Mouse (Mus musculus) liver, embryonic 14.5 days (tissue): ENCODE measurements around the gene Mcpt4. TPM values are rescaled to one million over a fixed set of nuclear protein-coding genes. Genes with fewer than 3 reads are reported as not detected.
"Not testable (repeated sequence)": the region's sequence is repeated elsewhere in the genome, so short reads cannot be mapped to it uniquely, and the experiment has no call there.

Experiments used
- ATAC-seq: fragments of 200-750 bp; cut with Nextera tagmentation; 2 replicates; pipeline ENCODE4 v1.8.0; 2017; ENCODE audit warnings: moderate number of reproducible peaks, mild to moderate bottlenecking, moderate library complexity; ENCODE audit not compliant: insufficient read depth
- DNase-seq, 3 experiments: peaks; one replicate each; pipeline ENCODE4 v3.0.0-alpha.2; 2012 to 2013; ENCODE audit warnings: low read depth in 3 of 3, low spot score in 3 of 3
- H3K27ac ChIP-seq: fragments of 300-500 bp; sonication (generic); 2 replicates; pipeline ENCODE4 v1.5.1; 2014; ENCODE audit warnings: moderate library complexity, mild to moderate bottlenecking, control low read depth, inconsistent platforms
- H3K27me3 ChIP-seq: fragments of 300-500 bp; sonication (generic); 2 replicates; pipeline ENCODE4 v1.6.1; 2014; ENCODE audit warnings: mild to moderate bottlenecking, low read length, moderate library complexity; ENCODE audit not compliant: control insufficient read depth, insufficient read depth
- H3K36me3 ChIP-seq: fragments of 300-500 bp; sonication (generic); replicated peaks from 2 replicates; pipeline ENCODE4 v1.6.1; 2014; ENCODE audit warnings: low read depth; ENCODE audit not compliant: control insufficient read depth, insufficient read depth
- H3K4me1 ChIP-seq, 2 experiments: fragments of 200-500 bp in 1 of 2; fragments of 300-500 bp in 1 of 2; sonication (generic) in 1 of 2; replicated peaks; 2 replicates each; pipeline ENCODE4 v1.6.1; 2012 to 2014; ENCODE audit warnings: antibody characterized with exemption in 1 of 2, inconsistent platforms in 1 of 2, low read length in 1 of 2; ENCODE audit not compliant: control insufficient read depth in 2 of 2, insufficient read depth in 2 of 2
- H3K4me2 ChIP-seq: fragments of 300-500 bp; sonication (generic); 2 replicates; pipeline ENCODE4 v1.6.1; 2014; ENCODE audit warnings: low read depth, mild to moderate bottlenecking, control low read depth, moderate library complexity
- H3K4me3 ChIP-seq, 2 experiments: fragments of 200-500 bp in 1 of 2; fragments of 300-500 bp in 1 of 2; sonication (generic) in 1 of 2; 2 replicates each; pipeline ENCODE4 v1.5.1; 2012 to 2014; ENCODE audit warnings: low read depth in 2 of 2, low read length in 2 of 2, mild to moderate bottlenecking in 2 of 2, control low read depth in 1 of 2, inconsistent platforms in 1 of 2, moderate library complexity in 1 of 2; ENCODE audit not compliant: insufficient read depth in 1 of 2
- H3K9ac ChIP-seq: fragments of 300-500 bp; sonication (generic); replicated peaks from 2 replicates; pipeline ENCODE4 v1.6.1; 2014; ENCODE audit warnings: mild to moderate bottlenecking, control low read depth, moderate library complexity
- H3K9me3 ChIP-seq: fragments of 300-500 bp; sonication (generic); 2 replicates; pipeline ENCODE4 v1.6.1; 2016; ENCODE audit warnings: low read length, mixed read lengths; ENCODE audit not compliant: control insufficient read depth
- CTCF ChIP-seq: IDR thresholded peaks from 2 replicates; pipeline ENCODE4 v1.5.1; 2016; ENCODE audit warnings: antibody characterized with exemption, low read depth, control low read depth
- EP300 ChIP-seq: IDR thresholded peaks from 2 replicates; pipeline ENCODE4 v1.6.1; 2016; ENCODE audit warnings: antibody characterized with exemption, low read depth
- WGBS: fragments of 180-500 bp; shearing (Covaris S2); extraction: QIAGEN DNeasy Blood & Tissue Kit; methylation state at CpG from one replicate; pipeline ENCODE4 v1.1.7; 2014; ENCODE audit not compliant: insufficient replicate concordance; 5-methylcytosine and 5-hydroxymethylcytosine counted together
- microRNA-seq: library from miRNA; unstranded; fragments of <30 nt; microRNA quantifications from one replicate; pipeline ENCODE4, GENCODE M21; 2016
- polyA plus RNA-seq, 2 experiments: library from polyadenylated mRNA; depleted of rRNA in 1 of 2; stranded (reverse) in 1 of 2; unstranded in 1 of 2; fragments of >200 nt; fragmentation: Nextera tagmentation in 1 of 2; extraction: Ambion mirVana in 1 of 2; gene quantifications; 2 replicates each; pipeline versions ENCODE4 v1.2.1 to v1.2.3; 2012 to 2014

Gene Mcpt4
- polyA plus RNA-seq, 2 experiments: 0.04 TPM; not detected in 1

DNA sequence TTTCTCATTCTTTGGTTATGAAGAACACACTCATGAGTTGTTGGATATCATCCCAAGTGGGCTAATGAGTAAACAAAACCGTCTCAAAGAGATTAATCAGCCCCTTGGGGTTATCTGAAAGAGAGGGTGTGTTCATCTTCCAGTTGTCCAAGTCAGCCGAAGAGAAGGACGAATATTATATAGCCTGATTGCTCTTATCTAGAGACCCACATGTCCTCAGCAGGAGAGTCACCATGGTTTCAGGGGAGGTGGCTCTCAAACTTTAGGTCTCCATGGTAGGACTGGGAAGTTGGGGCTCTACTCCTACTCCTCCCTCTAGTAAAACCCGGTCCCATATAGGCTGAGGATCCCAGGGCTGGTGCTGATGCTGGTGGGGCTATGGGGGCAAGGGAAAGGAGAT is 40.8 kb downstream of the Mcpt4 start:
- peak; percentile 87 for TF ChIP-seq EP300
- H3K27ac ChIP-seq, H3K9ac ChIP-seq, H3K27me3 ChIP-seq, H3K4me3 ChIP-seq, H3K36me3 ChIP-seq, H3K9me3 ChIP-seq: not testable (repeated sequence)
- WGBS: 12% methylated on average over 3 of the region's 4 CpGs
- peak; percentile 70 to 74 (median 71) for DNase-seq
- Histone ChIP-seq H3K4me1 (peaks cover 8 to 23% of the 10 kb centered on the region in 2 experiments), H3K4me2 (peak overlapping the region; percentile 5)
- ATAC-seq: peak; percentile 98

GRCm38 (mm10) chr14:56019446-56019845 is 42.7 kb downstream of the Mcpt4 start:
- Histone ChIP-seq H3K36me3 (no peaks in the 10 kb centered on the region), H3K27me3 (no peaks in the 10 kb centered on the region), H3K4me1 (peaks cover 8 to 23% of the 10 kb centered on the region in 2 experiments), H3K27ac (no peak overlapping the region), H3K9ac (no peak overlapping the region), H3K4me3 (no peak overlapping the region), H3K9me3 (no peaks in the 10 kb centered on the region), H3K4me2 (no peak overlapping the region)
- 26% methylated on average over 1 of the region's 1 CpGs for WGBS
- TF ChIP-seq EP300 (no peak), CTCF (no peak)
- ATAC-seq: no peak
- no peak for DNase-seq

DNA sequence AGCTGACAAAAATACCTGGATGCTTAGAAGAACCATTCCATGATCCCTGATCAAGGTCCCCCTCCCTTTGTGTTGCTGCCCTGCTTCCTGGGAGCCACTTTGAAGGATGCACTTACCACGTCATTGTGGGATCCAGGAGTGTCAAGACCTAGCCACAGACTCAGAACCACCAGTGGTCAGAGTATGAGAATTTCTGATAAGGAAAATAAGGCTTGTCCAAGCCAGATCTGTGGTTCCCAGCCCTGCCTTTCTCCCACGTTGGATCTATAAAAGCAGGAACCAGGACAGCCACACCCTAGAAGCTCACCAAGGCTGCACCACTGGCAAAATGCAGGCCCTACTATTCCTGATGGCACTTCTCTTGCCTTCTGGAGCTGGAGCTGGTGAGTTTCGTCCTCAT is 44.4 kb downstream of the Mcpt4 start, which contains the start of gene Mcpt1:
Mcpt1 (plus strand) TSS at position 301 of the 400 bp plus-strand sequence.
- WGBS: 33% methylated on average over 3 of the region's 3 CpGs
- peaks cover 8 to 22% of the 10 kb centered on the region in 2 experiments for H3K4me1 ChIP-seq
- not testable (repeated sequence) for H3K36me3 ChIP-seq, DNase-seq, H3K4me2 ChIP-seq, H3K4me3 ChIP-seq, H3K27ac ChIP-seq, H3K9ac ChIP-seq, H3K27me3 ChIP-seq, ATAC-seq, H3K9me3 ChIP-seq

- H3K27me3 ChIP-seq: no peaks in the 10 kb centered on the region; the same call in 1 of the 2 replicates
- H3K36me3 ChIP-seq: no peaks in the 10 kb centered on the region
- WGBS: 55% methylated on average over 2 of the region's 2 CpGs
- H3K4me1 ChIP-seq: no peaks in the 10 kb centered on the region; a peak in 1 of 4 replicates
- DNase-seq (no peak), ATAC-seq (no peak)
- H3K4me3 ChIP-seq: no peak overlapping the region
- H3K9me3 ChIP-seq: no peaks in the 10 kb centered on the region
- H3K27ac ChIP-seq: no peak overlapping the region
- no peak overlapping the region for H3K9ac ChIP-seq
- TF ChIP-seq EP300 (no peak), CTCF (no peak)
- no peak overlapping the region for H3K4me2 ChIP-seq
These were observed 48.2 kb downstream of the Mcpt4 start for GRCm38 (mm10) chr14:56013924-56014323.

- Histone ChIP-seq H3K36me3 (no peaks in the 10 kb centered on the region), H3K4me2 (no peak overlapping the region), H3K4me1 (no peaks in the 10 kb centered on the region; a peak in 1 of 4 replicates), H3K27ac (no peak overlapping the region), H3K9ac (no peak overlapping the region), H3K9me3 (no peaks in the 10 kb centered on the region), H3K4me3 (no peak overlapping the region), H3K27me3 (no peaks in the 10 kb centered on the region; the same call in 1 of the 2 replicates)
- TF ChIP-seq CTCF (no peak), EP300 (no peak)
- WGBS: 52% methylated on average over 3 of the region's 3 CpGs
- ATAC-seq: no peak
- DNase-seq: no peak
These were observed 49.0 kb downstream of the Mcpt4 start for GRCm38 (mm10) chr14:56013147-56013546.

Small RNAs within 50 kb of the gene (microRNA-seq; reads per million reads assigned to microRNA genes)
- not detected for gene Mir6949

Other genes starting within 250 kb of the Mcpt4 start
- 0.89 and 1.0 TPM in 2 replicates for gene Nfatc4, start 239.2 kb downstream of the Mcpt4 start, polyA plus RNA-seq (2012; rRNA removed)
- 0.33 and 0.66 TPM in 2 replicates for gene Nfatc4, start 239.2 kb downstream of the Mcpt4 start, polyA plus RNA-seq (2014; fragmentation: Nextera tagmentation; extraction: Ambion mirVana)
- 1.7 and 1.9 TPM in 2 replicates for gene Nynrin, start 208.3 kb downstream of the Mcpt4 start, polyA plus RNA-seq (2012; rRNA removed)
- gene Nynrin, start 208.3 kb downstream of the Mcpt4 start, polyA plus RNA-seq (2014; fragmentation: Nextera tagmentation; extraction: Ambion mirVana): 1.2 and 1.4 TPM in 2 replicates
- 0.15 and 0.16 TPM in 2 replicates for gene Cbln3, start 177.9 kb downstream of the Mcpt4 start, polyA plus RNA-seq (2012; rRNA removed)
- gene Cbln3, start 177.9 kb downstream of the Mcpt4 start, polyA plus RNA-seq (2014; fragmentation: Nextera tagmentation; extraction: Ambion mirVana): 0.06 and 0.15 TPM in 2 replicates
- gene Khnyn, start 177.4 kb downstream of the Mcpt4 start, polyA plus RNA-seq (2012; rRNA removed): 5.8 and 7.5 TPM in 2 replicates
- 2.4 and 2.8 TPM in 2 replicates for gene Khnyn, start 177.4 kb downstream of the Mcpt4 start, polyA plus RNA-seq (2014; fragmentation: Nextera tagmentation; extraction: Ambion mirVana)
- gene Sdr39u1, start 162.0 kb downstream of the Mcpt4 start, polyA plus RNA-seq (2012; rRNA removed): 6.1 and 6.7 TPM in 2 replicates
- 11.8 and 12.0 TPM in 2 replicates for gene Sdr39u1, start 162.0 kb downstream of the Mcpt4 start, polyA plus RNA-seq (2014; fragmentation: Nextera tagmentation; extraction: Ambion mirVana)
- gene Cma1, start 117.6 kb downstream of the Mcpt4 start, polyA plus RNA-seq (2012; rRNA removed): 0.12 and 0.13 TPM in 2 replicates
- 0.15 and 0.25 TPM in 2 replicates for gene Cma1, start 117.6 kb downstream of the Mcpt4 start, polyA plus RNA-seq (2014; fragmentation: Nextera tagmentation; extraction: Ambion mirVana)
- not detected in 2 replicates for gene Cma2, start 111.3 kb downstream of the Mcpt4 start, polyA plus RNA-seq (2012; rRNA removed)
- gene Cma2, start 111.3 kb downstream of the Mcpt4 start, polyA plus RNA-seq (2014; fragmentation: Nextera tagmentation; extraction: Ambion mirVana): not detected in 2 replicates
- gene Mcpt1, start 44.3 kb downstream of the Mcpt4 start, polyA plus RNA-seq (2012; rRNA removed): not detected in 2 replicates
- gene Mcpt1, start 44.3 kb downstream of the Mcpt4 start, polyA plus RNA-seq (2014; fragmentation: Nextera tagmentation; extraction: Ambion mirVana): not detected in 2 replicates
- gene Mcpt9, start 31.8 kb downstream of the Mcpt4 start, polyA plus RNA-seq (2012; rRNA removed): not detected in 2 replicates
- gene Mcpt9, start 31.8 kb downstream of the Mcpt4 start, polyA plus RNA-seq (2014; fragmentation: Nextera tagmentation; extraction: Ambion mirVana): not detected in 2 replicates
- 0.06 and 0.11 TPM in 2 replicates for gene Mcpt2, start 20.3 kb downstream of the Mcpt4 start, polyA plus RNA-seq (2012; rRNA removed)
- 0.13 and 0.22 TPM in 2 replicates for gene Mcpt2, start 20.3 kb downstream of the Mcpt4 start, polyA plus RNA-seq (2014; fragmentation: Nextera tagmentation; extraction: Ambion mirVana)
- 0.79 and 4.6 TPM in 2 replicates for gene Mcpt8, start 23.0 kb upstream of the Mcpt4 start, polyA plus RNA-seq (2012; rRNA removed)
- 4.3 and 15.8 TPM in 2 replicates for gene Mcpt8, start 23.0 kb upstream of the Mcpt4 start, polyA plus RNA-seq (2014; fragmentation: Nextera tagmentation; extraction: Ambion mirVana)
- gene Ctsg, start 40.3 kb upstream of the Mcpt4 start, polyA plus RNA-seq (2012; rRNA removed): 32.2 and 32.6 TPM in 2 replicates
- 27.1 and 48.4 TPM in 2 replicates for gene Ctsg, start 40.3 kb upstream of the Mcpt4 start, polyA plus RNA-seq (2014; fragmentation: Nextera tagmentation; extraction: Ambion mirVana)
- 0.10 TPM in 1 of 2 replicates, not detected in the other for gene Gzme, start 58.3 kb upstream of the Mcpt4 start, polyA plus RNA-seq (2012; rRNA removed)
- not detected in 2 replicates for gene Gzme, start 58.3 kb upstream of the Mcpt4 start, polyA plus RNA-seq (2014; fragmentation: Nextera tagmentation; extraction: Ambion mirVana)
- gene Gzmd, start 70.3 kb upstream of the Mcpt4 start, polyA plus RNA-seq (2012; rRNA removed): 0.04 TPM in 1 of 2 replicates, not detected in the other
- not detected in 2 replicates for gene Gzmd, start 70.3 kb upstream of the Mcpt4 start, polyA plus RNA-seq (2014; fragmentation: Nextera tagmentation; extraction: Ambion mirVana)
- not detected in 2 replicates for gene Gzmg, start 97.3 kb upstream of the Mcpt4 start, polyA plus RNA-seq (2012; rRNA removed)
- not detected in 2 replicates for gene Gzmg, start 97.3 kb upstream of the Mcpt4 start, polyA plus RNA-seq (2014; fragmentation: Nextera tagmentation; extraction: Ambion mirVana)
- gene Gzmn, start 112.3 kb upstream of the Mcpt4 start, polyA plus RNA-seq (2012; rRNA removed): not detected in 2 replicates
- not detected in 2 replicates for gene Gzmn, start 112.3 kb upstream of the Mcpt4 start, polyA plus RNA-seq (2014; fragmentation: Nextera tagmentation; extraction: Ambion mirVana)
- gene Gzmf, start 149.1 kb upstream of the Mcpt4 start, polyA plus RNA-seq (2012; rRNA removed): 0.05 TPM in 1 of 2 replicates, not detected in the other
- not detected in 2 replicates for gene Gzmf, start 149.1 kb upstream of the Mcpt4 start, polyA plus RNA-seq (2014; fragmentation: Nextera tagmentation; extraction: Ambion mirVana)
- not detected in 2 replicates for gene Gzmc, start 172.3 kb upstream of the Mcpt4 start, polyA plus RNA-seq (2012; rRNA removed)
- gene Gzmc, start 172.3 kb upstream of the Mcpt4 start, polyA plus RNA-seq (2014; fragmentation: Nextera tagmentation; extraction: Ambion mirVana): not detected in 2 replicates
- 0.06 and 0.17 TPM in 2 replicates for gene Gzmb, start 199.9 kb upstream of the Mcpt4 start, polyA plus RNA-seq (2012; rRNA removed)
- 0.18 TPM in 1 of 2 replicates, not detected in the other for gene Gzmb, start 199.9 kb upstream of the Mcpt4 start, polyA plus RNA-seq (2014; fragmentation: Nextera tagmentation; extraction: Ambion mirVana)